Mouse (Mus musculus) erythroblast, embryonic 14.5 days (primary cell): Measurements from ENCODE around the gene Nin.

Experiments used
- GATA1 ChIP-seq: IDR thresholded peaks from 2 replicates; pipeline ENCODE4 v1.6.1; 2012; ENCODE audit warnings: low read length, inconsistent platforms, mixed read lengths
- TAL1 ChIP-seq: IDR thresholded peaks from 3 replicates; pipeline ENCODE4 v1.6.1; 2012; ENCODE audit warnings: low read length, inconsistent platforms, mixed read lengths

GRCm38 (mm10) chr12:69976688-69977087 lies 136.8 kb downstream of the Nin start:
- TF ChIP-seq TAL1 (no peak), GATA1 (no peak)
